In the genomic region with DNA sequence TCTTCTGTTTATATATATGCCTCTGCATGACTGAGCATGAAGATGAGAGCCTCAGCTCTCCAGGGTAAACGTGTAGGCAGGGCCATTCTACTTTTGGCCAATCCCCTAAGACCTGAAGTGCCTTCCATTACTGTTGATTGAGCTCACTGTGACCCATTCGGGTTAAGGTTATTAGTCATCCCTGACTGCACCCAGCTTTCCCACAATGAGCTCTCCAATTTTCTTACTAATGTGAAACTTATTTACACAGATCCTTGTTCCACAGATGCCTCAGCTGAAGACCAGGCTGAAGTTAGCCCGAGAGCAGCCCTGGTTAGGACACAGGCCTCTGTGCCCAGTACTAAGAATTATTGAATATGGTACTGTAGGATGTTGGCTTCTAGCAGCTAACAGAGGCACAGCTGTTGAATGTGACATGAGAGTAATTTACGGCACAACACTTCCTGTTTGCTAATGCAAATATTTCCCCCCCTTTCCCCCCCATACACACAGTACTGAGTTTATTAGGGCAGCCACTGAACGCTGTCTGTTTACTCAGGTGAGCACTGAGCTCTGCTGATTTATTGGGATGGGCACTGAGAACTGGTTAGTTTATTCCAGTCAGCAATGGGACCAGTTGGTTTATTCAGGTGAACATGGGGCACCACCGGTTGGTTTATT, we compare ENCODE assay signal across 18 mouse cellular contexts.
A peak's percentile ranks its signal among the peaks of the same experiment; 100 is the strongest.
DNase-seq lines count a peak whose midpoint lies in the region; ATAC-seq lines count a peak whose summit lies in the region.
"Had no signal": no experiment of that assay in that cellular context is flagged by ENCODE, and none has a peak within 500 bp of the region (broad histone marks: within the 10 kb centered on the region; RNA-seq: fewer than 3 reads in every experiment).

No protein-coding gene starts in this region.

- H3K4me2 ChIP-seq in limb, embryonic 12.5 days = no peak overlapping the region
- H3K4me2 ChIP-seq: heart, embryonic 12.5 days; liver, embryonic 12.5 days; lung, embryonic 15.5 days had no signal

- no peak overlapping the region for H3K27ac ChIP-seq in limb, embryonic 12.5 days
- H3K27ac ChIP-seq in limb, embryonic 10.5 days = no peak overlapping the region
- H3K27ac ChIP-seq: forebrain, embryonic 10.5 days; liver, embryonic 12.5 days; lung, embryonic 15.5 days had no signal

- 0 out of 2 replicates have a peak, but pooled peaks have one; percentile 42 for ATAC-seq in limb, embryonic 12.5 days (ENCODE audit: insufficient number of reproducible peaks, insufficient read depth, low FRiP score, low TSS enrichment, low read depth)
- ATAC-seq: CD4-positive, CD25-positive, alpha-beta regulatory T cell, adult 4 months; liver, embryonic 12.5 days had no signal

- WGBS in limb, embryonic 12.5 days = 64% methylated on average over 6 of the region's 6 CpGs
- 78% methylated on average over 6 of the region's 6 CpGs for WGBS in limb, embryonic 10.5 days

- peak; percentile 84 for DNase-seq in heart, adult 11 months
- DNase-seq in heart, adult 18-20 months = no peak
- DNase-seq in limb, embryonic 10.5 days (ENCODE audit: low spot score) = no peak
- DNase-seq in A20 (ENCODE audit: low read depth, low spot score) = peak; percentile 89
- DNase-seq in mesoderm, embryonic 11.5 days (ENCODE audit: low read depth, low spot score) = peak; percentile 17
- no peak for DNase-seq in layer of hippocampus, adult 8-10 months (ENCODE audit: low spot score in 2 of 2)
- DNase-seq in right cerebral cortex, adult 2 months (ENCODE audit: low spot score in 2 of 2) = no peak
- DNase-seq: cerebellum, postnatal 10 days; gastrocnemius, postnatal 36 days; heart, postnatal 36 days; right cerebral cortex, postnatal 4 days; thymus, adult 2 months had no signal

- peaks cover 8% of the 10 kb centered on the region; the same call in 1 of the 2 replicates for H3K4me1 ChIP-seq in limb, embryonic 12.5 days (replicated peaks)
- 0 out of 2 replicates have a peak, but pooled peaks cover 3% of the 10 kb centered on the region for H3K4me1 ChIP-seq in limb, embryonic 10.5 days
- H3K4me1 ChIP-seq: liver, embryonic 12.5 days had no signal

- H3K9ac ChIP-seq in limb, embryonic 12.5 days (replicated peaks) = no peak overlapping the region
- H3K9ac ChIP-seq: heart, embryonic 12.5 days; liver, embryonic 12.5 days; lung, embryonic 15.5 days had no signal

- no peak overlapping the region for H3K4me3 ChIP-seq in limb, embryonic 12.5 days (replicated peaks)
- no peak overlapping the region for H3K4me3 ChIP-seq in limb, embryonic 10.5 days
- H3K4me3 ChIP-seq: forebrain, embryonic 10.5 days; heart, embryonic 12.5 days; liver, embryonic 12.5 days; lung, embryonic 15.5 days had no signal

- H3K36me3 ChIP-seq in limb, embryonic 12.5 days = no peaks in the 10 kb centered on the region
- no peaks in the 10 kb centered on the region for H3K36me3 ChIP-seq in limb, embryonic 10.5 days
- H3K36me3 ChIP-seq: forebrain, embryonic 10.5 days; heart, embryonic 12.5 days; liver, embryonic 12.5 days; lung, embryonic 15.5 days had no signal

- H3K9me3 ChIP-seq in limb, embryonic 12.5 days = no peaks in the 10 kb centered on the region
- no peaks in the 10 kb centered on the region for H3K9me3 ChIP-seq in limb, embryonic 10.5 days (replicated peaks)
- H3K9me3 ChIP-seq: forebrain, embryonic 10.5 days; heart, embryonic 12.5 days; liver, embryonic 12.5 days; lung, embryonic 15.5 days had no signal

- H3K27me3 ChIP-seq in limb, embryonic 12.5 days = no peaks in the 10 kb centered on the region
- H3K27me3 ChIP-seq in limb, embryonic 10.5 days (ENCODE audit: low read depth, poor library complexity, severe bottlenecking) = no peaks in the 10 kb centered on the region
- H3K27me3 ChIP-seq: heart, embryonic 12.5 days; liver, embryonic 12.5 days; lung, embryonic 15.5 days had no signal

Comparison
In these comparisons a context has a peak if more than half of its experiments do, and no peak if none do; other contexts are left out.
1. DNase-seq: peak in heart, adult 11 months (single experiment), A20 (single experiment) and mesoderm, embryonic 11.5 days (single experiment); none in heart, adult 18-20 months (0 of 2), limb, embryonic 10.5 days (single experiment), layer of hippocampus, adult 8-10 months (0 of 2) and right cerebral cortex, adult 2 months (0 of 2).